Mouse (Mus musculus) urinary bladder, adult 18-20 months (tissue): Measurements from ENCODE around the gene Ctbp2.

ENCODE experiments used
- DNase-seq, 2 experiments: peaks; one replicate each; pipeline ENCODE4 v3.0.0; 2022; ENCODE audit warnings: low spot score in 2 of 2, mixed read lengths in 2 of 2

The Ctbp2 gene

DNA sequence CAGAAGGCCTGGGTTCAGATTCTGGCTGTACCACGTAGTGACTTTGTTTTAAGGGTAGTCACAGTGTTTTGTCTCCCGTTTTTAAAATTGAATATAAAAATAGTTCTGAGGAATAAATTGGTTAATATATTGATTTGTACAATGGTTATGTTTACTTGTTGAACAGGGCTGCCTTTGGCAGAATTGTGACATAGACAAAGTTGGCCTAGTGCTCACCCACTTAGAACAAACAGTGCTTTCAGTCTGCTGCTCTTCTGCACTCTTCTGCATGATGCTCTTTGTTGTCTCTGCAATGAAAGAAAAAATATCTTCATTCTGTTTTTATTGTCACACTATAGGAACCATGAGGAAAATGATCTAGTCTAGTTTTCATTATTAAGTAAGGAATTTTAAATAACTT lies 185.0 kb downstream of the Ctbp2 start:
- no peak for DNase-seq
